Mouse (Mus musculus): ENCODE measurements at regions not wholly inside any gene's neighbourhood (a gene's known extent, or its start where the extent isn't known, plus 50 kb on each side); places are given as distances from the start of the nearest gene placed in this dataset.

DNA sequence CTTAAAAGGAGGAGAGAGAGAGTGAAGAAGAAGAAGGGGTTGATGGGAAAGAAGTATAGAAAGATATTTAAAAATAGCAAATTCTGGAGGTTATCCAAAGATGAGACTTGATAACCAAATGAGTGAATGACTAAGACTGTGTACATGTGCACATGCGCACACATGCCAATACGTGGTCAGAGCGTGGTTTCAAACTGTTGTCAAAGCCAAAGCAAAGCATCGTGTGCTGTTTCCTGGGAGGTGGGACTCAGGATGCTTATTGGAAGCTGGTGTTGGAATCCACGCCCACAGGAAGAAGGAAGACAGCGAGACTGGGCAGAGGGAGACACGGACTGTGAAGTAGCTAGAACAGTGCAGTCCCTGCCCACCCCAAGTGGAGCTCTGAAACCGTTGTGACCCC is 89.8 kb upstream of the Mafb start:
- 83% methylated on average over 8 of the region's 8 CpGs for WGBS
- no peak for TF ChIP-seq CTCF (IDR thresholded peaks at IDR 0.05; ENCODE audit: low read depth)

DNA sequence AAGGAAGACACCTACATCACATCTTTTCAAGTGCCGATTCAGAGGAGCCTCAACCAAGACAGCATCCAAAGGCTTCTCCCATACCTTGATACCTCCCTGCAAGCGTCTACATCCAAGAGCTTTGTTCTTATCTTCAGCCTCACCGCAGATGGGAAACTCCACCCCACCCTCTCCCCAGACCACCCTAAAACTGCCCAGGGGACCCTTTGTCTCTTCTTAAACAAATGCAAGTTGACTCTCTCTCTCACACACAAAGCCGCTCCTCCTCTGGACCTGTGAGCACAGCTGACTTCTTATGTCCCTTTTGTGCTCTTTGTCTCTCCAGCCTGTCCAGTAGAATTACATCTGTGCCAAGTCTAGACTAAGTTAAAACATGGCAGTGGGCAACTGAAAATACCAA is 104.7 kb upstream of the Mafb start:
- WGBS: 93% methylated on average over 4 of the region's 4 CpGs
- TF ChIP-seq CTCF (IDR thresholded peaks at IDR 0.05; ENCODE audit: low read depth): no peak

More for the DNA sequence above, 89.8 kb upstream of the Mafb start:
- Histone ChIP-seq H3K36me3 (ENCODE audit: insufficient read depth, low read length) (no peaks in the 10 kb centered on the region), H3K27ac (no peak overlapping the region), H3K27me3 (ENCODE audit: insufficient read depth, low read length) (no peaks in the 10 kb centered on the region), H3K4me1 (replicated peaks; ENCODE audit: insufficient read depth, low read length) (peaks cover 3% of the 10 kb centered on the region; the same call in 1 of the 2 replicates), H3K9me3 (replicated peaks; ENCODE audit: low read length) (no peaks in the 10 kb centered on the region), H3K4me3 (replicated peaks; ENCODE audit: low read depth, low read length) (no peak overlapping the region), H3K4me2 (ENCODE audit: low read length) (no peak overlapping the region), H3K9ac (ENCODE audit: low read depth, low read length) (no peak overlapping the region)
- DNase-seq (ENCODE audit: low spot score) (no peak), ATAC-seq (replicated peaks; ENCODE audit: low FRiP score, low read depth) (no peak)

GRCm38 (mm10) chr2:160476181-160476580 is 109.3 kb upstream of the Mafb start:
- TF ChIP-seq CTCF (IDR thresholded peaks at IDR 0.05; ENCODE audit: low read depth): no peak
- Histone ChIP-seq H3K4me3 (replicated peaks; ENCODE audit: low read depth, low read length) (no peak overlapping the region), H3K27me3 (ENCODE audit: insufficient read depth, low read length) (no peaks in the 10 kb centered on the region), H3K4me2 (ENCODE audit: low read length) (no peak overlapping the region), H3K9ac (ENCODE audit: low read depth, low read length) (no peak overlapping the region), H3K4me1 (replicated peaks; ENCODE audit: insufficient read depth, low read length) (no peaks in the 10 kb centered on the region), H3K9me3 (replicated peaks; ENCODE audit: low read length) (no peaks in the 10 kb centered on the region), H3K27ac (no peak overlapping the region), H3K36me3 (ENCODE audit: insufficient read depth, low read length) (no peaks in the 10 kb centered on the region)
- DNase-seq (ENCODE audit: low spot score) (no peak), ATAC-seq (replicated peaks; ENCODE audit: low FRiP score, low read depth) (no peak)
- WGBS: 92% methylated on average over 3 of the region's 3 CpGs

More for the DNA sequence above, 104.7 kb upstream of the Mafb start:
- no peak overlapping the region for H3K4me3 ChIP-seq (replicated peaks; ENCODE audit: low read depth, low read length)
- ATAC-seq (replicated peaks; ENCODE audit: low FRiP score, low read depth) (no peak), DNase-seq (ENCODE audit: low spot score) (no peak)
- no peak overlapping the region for H3K27ac ChIP-seq
- H3K4me2 ChIP-seq (ENCODE audit: low read length): no peak overlapping the region
- H3K9me3 ChIP-seq (replicated peaks; ENCODE audit: low read length): no peaks in the 10 kb centered on the region
- no peaks in the 10 kb centered on the region for H3K36me3 ChIP-seq (ENCODE audit: insufficient read depth, low read length)
- no peaks in the 10 kb centered on the region for H3K27me3 ChIP-seq (ENCODE audit: insufficient read depth, low read length)
- no peaks in the 10 kb centered on the region for H3K4me1 ChIP-seq (replicated peaks; ENCODE audit: insufficient read depth, low read length)
- no peak overlapping the region for H3K9ac ChIP-seq (ENCODE audit: low read depth, low read length)

- no peak overlapping the region for H3K4me2 ChIP-seq (ENCODE audit: low read length)
- 55% methylated on average over 7 of the region's 7 CpGs for WGBS
These were observed 112.4 kb upstream of the Mafb start for GRCm38 (mm10) chr2:160479240-160479639.

GRCm38 (mm10) chr2:160485097-160485496 is 118.2 kb upstream of the Mafb start:
- no peaks in the 10 kb centered on the region for H3K4me1 ChIP-seq (replicated peaks; ENCODE audit: insufficient read depth, low read length)
- H3K4me2 ChIP-seq (ENCODE audit: low read length): no peak overlapping the region
- H3K36me3 ChIP-seq (ENCODE audit: insufficient read depth, low read length): no peaks in the 10 kb centered on the region
- ATAC-seq (replicated peaks; ENCODE audit: low FRiP score, low read depth) (no peak), DNase-seq (ENCODE audit: low spot score) (no peak)
- WGBS: 70% methylated on average over 5 of the region's 5 CpGs
- H3K9ac ChIP-seq (ENCODE audit: low read depth, low read length): no peak overlapping the region
- no peak overlapping the region for H3K4me3 ChIP-seq (replicated peaks; ENCODE audit: low read depth, low read length)
- H3K9me3 ChIP-seq (replicated peaks; ENCODE audit: low read length): no peaks in the 10 kb centered on the region
- no peak for TF ChIP-seq CTCF (IDR thresholded peaks at IDR 0.05; ENCODE audit: low read depth)
- no peak overlapping the region for H3K27ac ChIP-seq
- H3K27me3 ChIP-seq (ENCODE audit: insufficient read depth, low read length): no peaks in the 10 kb centered on the region

More at GRCm38 (mm10) chr2:160479240-160479639, 112.4 kb upstream of the Mafb start:
- no peaks in the 10 kb centered on the region for H3K9me3 ChIP-seq (replicated peaks; ENCODE audit: low read length)
- DNase-seq (ENCODE audit: low spot score): no peak
- H3K4me1 ChIP-seq (replicated peaks; ENCODE audit: insufficient read depth, low read length): no peaks in the 10 kb centered on the region
- TF ChIP-seq CTCF (IDR thresholded peaks at IDR 0.05; ENCODE audit: low read depth): no peak
- no peak overlapping the region for H3K4me3 ChIP-seq (replicated peaks; ENCODE audit: low read depth, low read length)
- no peaks in the 10 kb centered on the region for H3K36me3 ChIP-seq (ENCODE audit: insufficient read depth, low read length)
- no peak overlapping the region for H3K9ac ChIP-seq (ENCODE audit: low read depth, low read length)
- ATAC-seq (replicated peaks; ENCODE audit: low FRiP score, low read depth): no peak
- no peaks in the 10 kb centered on the region for H3K27me3 ChIP-seq (ENCODE audit: insufficient read depth, low read length)
- H3K27ac ChIP-seq: no peak overlapping the region

DNA sequence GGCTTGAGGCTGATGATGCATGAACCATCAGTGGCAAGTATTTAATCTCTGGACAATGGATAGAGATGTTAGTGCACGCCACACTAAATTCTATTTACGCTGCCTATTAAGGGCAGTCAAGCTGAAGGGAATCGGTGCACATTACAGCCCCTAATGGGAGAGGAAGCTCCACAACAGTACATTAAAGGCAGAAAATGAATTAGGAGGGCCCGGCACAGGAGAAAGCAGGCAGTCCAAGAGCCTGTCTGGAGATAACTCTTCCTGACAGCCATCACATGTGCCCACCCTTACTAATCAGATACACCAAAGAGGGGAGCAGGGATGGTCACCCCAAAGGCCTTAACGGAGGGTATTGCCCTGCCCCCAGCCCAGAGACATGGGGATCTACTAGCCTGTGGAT is 118.7 kb upstream of the Mafb start:
- no peak; the same call in 1 of the 2 replicates for ATAC-seq (replicated peaks; ENCODE audit: low FRiP score, low read depth)
- no peaks in the 10 kb centered on the region for H3K9me3 ChIP-seq (replicated peaks; ENCODE audit: low read length)
- WGBS: 49% methylated on average over 5 of the region's 5 CpGs
- no peaks in the 10 kb centered on the region for H3K27me3 ChIP-seq (ENCODE audit: insufficient read depth, low read length)
- H3K27ac ChIP-seq: no peak overlapping the region
- no peak overlapping the region for H3K4me3 ChIP-seq (replicated peaks; ENCODE audit: low read depth, low read length)
- no peaks in the 10 kb centered on the region for H3K4me1 ChIP-seq (replicated peaks; ENCODE audit: insufficient read depth, low read length)
- no peak overlapping the region for H3K4me2 ChIP-seq (ENCODE audit: low read length)
- no peak for TF ChIP-seq CTCF (IDR thresholded peaks at IDR 0.05; ENCODE audit: low read depth)
- DNase-seq (ENCODE audit: low spot score): peak; percentile 73
- H3K9ac ChIP-seq (ENCODE audit: low read depth, low read length): no peak overlapping the region
- H3K36me3 ChIP-seq (ENCODE audit: insufficient read depth, low read length): no peaks in the 10 kb centered on the region

DNA sequence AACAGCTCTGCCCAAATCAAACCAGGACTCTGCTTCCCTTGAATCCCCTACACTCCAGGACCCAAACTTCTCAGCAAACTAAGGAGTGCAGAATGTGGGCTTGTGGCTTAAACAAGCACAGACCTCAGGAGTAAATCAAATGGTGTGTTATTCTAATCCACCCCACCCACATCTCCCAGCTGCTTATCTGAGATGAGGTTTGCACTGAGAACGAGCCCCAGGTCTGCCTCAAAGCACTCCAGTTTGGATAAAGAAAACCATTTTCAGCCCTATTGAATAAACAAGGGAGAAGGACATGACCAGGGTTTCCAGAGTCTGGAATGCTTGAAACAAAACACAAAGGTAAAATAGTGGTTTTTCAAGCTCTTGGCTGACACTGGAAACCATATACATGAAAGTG is 132.9 kb upstream of the Mafb start:
- WGBS: 21% methylated on average over 1 of the region's 1 CpGs
- no peak overlapping the region for H3K9ac ChIP-seq (ENCODE audit: low read depth, low read length)
- H3K4me3 ChIP-seq (replicated peaks; ENCODE audit: low read depth, low read length): no peak overlapping the region
- H3K36me3 ChIP-seq (ENCODE audit: insufficient read depth, low read length): no peaks in the 10 kb centered on the region
- peak; percentile 27 for DNase-seq (ENCODE audit: low spot score)
- no peak for TF ChIP-seq CTCF (IDR thresholded peaks at IDR 0.05; ENCODE audit: low read depth)
- ATAC-seq (replicated peaks; ENCODE audit: low FRiP score, low read depth): no peak
- no peaks in the 10 kb centered on the region for H3K4me1 ChIP-seq (replicated peaks; ENCODE audit: insufficient read depth, low read length)
- no peaks in the 10 kb centered on the region for H3K27me3 ChIP-seq (ENCODE audit: insufficient read depth, low read length)
- no peak overlapping the region for H3K27ac ChIP-seq
- H3K9me3 ChIP-seq (replicated peaks; ENCODE audit: low read length): no peaks in the 10 kb centered on the region
- H3K4me2 ChIP-seq (ENCODE audit: low read length): no peak overlapping the region

Measured in kidney, postnatal 0 days (tissue).